Mouse (Mus musculus) thymus, adult 2 months (tissue): Measurements from ENCODE around the gene Ston2.

Experiments
- CTCF ChIP-seq: fragments of 200-500 bp; IDR thresholded peaks from 2 replicates; pipeline ENCODE4 v1.5.1; 2012; ENCODE audit warnings: mild to moderate bottlenecking, control low read depth, low read length, moderate library complexity, borderline replicate concordance; ENCODE audit not compliant: control insufficient read depth, poor library complexity, insufficient read depth; ENCODE audit errors: extremely low read depth
- POLR2A ChIP-seq: fragments of 200-500 bp; IDR thresholded peaks from 2 replicates; pipeline ENCODE4 v1.6.1; 2012; ENCODE audit warnings: mild to moderate bottlenecking, low read length, control low read depth, moderate library complexity; ENCODE audit not compliant: control insufficient read depth, poor library complexity, insufficient read depth; ENCODE audit errors: extremely low read depth

- TF ChIP-seq POLR2A (no peak), CTCF (no peak)
Observed at GRCm38 (mm10) chr12:91643221-91643620, 145.0 kb downstream of the Ston2 start.
